Mouse (Mus musculus): Measurements from ENCODE around the gene Gc.

Gene Gc

DNA sequence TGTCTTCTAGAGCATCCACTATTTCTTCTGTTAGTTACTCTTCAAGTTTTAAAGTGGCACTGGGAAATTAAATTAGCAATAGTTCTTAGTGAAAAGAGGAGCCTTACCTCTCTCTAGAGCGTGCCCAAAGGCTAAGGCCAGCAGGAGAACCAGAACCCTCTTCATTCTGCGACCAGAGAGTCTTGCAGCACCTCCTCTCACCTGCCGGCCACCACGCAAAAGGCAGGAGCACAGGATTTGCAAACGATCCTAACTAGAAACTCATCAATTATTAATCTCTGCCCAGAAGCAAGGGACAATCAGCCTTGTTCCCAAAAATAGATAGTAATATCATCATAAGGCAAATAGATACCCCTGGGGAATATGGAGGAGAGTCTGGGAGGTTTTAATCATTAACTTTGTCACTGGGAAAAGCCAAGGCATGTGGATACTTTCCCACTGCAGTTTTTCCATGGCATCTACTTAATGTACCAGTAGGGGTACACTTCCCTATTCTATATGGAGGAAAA lies at the start of gene Gc:
Gc (minus strand) TSS at position 345 of the 509 bp plus-strand sequence.
- DNase-seq (ENCODE audit: low read depth, low spot score), result no peak

DNA sequence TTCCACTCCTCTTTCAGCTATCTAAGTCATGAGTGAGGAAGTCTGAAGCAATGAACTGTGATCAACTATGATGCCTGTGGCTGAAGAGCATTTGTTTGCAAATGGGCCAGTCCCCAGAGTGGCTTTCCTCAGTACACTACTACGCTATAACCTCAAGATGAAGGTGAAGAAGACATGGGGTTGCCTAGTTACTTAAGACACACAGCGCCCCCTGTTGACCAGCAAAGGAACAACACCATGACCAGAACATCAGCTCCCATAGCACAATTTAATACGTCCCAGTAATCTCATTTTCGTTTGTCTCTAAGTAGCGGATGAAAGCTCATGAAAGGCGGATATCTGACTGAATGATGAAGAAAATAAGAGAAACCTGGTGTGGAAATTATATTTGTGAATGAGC lies 42.5 kb upstream of the Gc start:
- peak; percentile 3 for DNase-seq (ENCODE audit: low read depth, low spot score)

DNA sequence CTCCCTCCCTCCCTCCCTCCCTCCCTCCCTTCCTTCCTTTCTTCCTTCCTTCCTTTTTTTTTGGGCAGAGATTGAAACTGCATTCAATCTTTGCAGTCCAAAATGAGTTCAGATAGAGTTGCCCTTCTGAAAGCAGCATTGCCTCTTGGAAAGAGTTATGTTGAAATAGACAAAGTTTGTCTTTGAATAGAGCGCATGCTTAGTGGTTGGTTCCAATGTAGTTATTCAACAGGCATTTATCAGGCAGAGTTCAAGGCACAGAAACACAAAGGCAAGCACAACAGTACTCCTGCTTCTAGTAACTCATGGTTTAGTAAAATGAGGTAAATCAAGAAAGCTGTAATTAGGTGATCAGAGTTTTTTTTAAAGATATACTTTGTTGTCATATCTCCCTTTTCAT lies 34.9 kb upstream of the Gc start:
- no peak for DNase-seq (ENCODE audit: low read depth, low spot score)

DNA sequence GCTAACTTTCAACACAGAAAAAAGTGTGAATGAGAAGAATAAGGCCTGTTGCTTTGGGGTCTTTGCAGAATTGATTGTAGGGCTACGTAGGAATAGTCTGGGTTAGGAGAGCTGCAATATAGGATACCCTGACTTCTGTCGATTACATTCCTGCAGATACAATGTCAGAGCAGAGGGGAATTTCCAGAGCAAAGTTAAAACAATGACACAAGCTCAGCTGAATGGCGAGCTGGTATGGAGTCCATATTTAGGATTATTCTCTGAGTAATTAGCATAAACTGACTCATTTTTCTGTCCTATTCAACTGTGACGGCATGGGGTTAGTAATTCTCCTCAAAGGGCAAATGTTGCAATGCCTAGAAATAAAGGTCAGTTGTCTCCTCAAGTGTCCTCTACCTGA lies 12.8 kb upstream of the Gc start:
- no peak for DNase-seq (ENCODE audit: low read depth, low spot score)

DNA sequence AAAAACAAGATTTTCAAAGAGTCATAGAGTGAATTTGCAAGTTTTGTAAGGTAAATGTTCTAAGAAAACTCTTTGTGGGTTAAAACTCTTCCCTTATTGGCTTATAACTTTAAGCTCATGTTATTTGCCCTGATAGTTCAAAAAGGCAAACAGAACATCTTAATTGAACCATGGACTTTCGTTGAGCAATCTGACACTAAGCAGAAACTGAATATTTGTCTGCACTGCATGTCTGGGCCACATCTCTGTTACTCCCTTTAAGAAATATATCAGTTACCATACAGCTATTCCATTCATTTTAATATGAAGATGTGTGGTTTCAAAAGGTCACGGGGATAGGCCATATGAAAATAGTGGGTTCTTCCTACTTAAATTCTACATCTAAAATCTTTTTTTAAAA lies 10.2 kb upstream of the Gc start:
- DNase-seq (ENCODE audit: low read depth, low spot score), result no peak

DNA sequence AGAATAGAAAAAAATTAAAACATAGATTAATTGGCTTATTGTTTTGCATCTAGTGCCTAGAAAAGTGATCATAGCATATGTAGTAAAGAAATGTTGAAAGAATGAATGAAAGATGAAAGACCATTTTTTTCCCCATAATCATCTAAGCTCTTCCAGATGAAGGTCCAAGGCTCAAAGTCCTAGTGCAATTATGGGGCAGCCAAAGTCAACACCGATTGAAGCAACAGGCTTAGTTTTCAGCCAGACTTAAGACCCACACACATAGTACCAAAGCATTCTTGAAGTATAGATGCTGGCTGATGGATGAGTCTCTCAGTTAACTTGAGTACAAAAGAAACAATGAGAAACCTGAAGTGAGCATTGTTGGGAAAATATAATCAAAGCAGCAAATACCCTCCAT lies 9.3 kb upstream of the Gc start:
- no peak for DNase-seq (ENCODE audit: low read depth, low spot score)

DNA sequence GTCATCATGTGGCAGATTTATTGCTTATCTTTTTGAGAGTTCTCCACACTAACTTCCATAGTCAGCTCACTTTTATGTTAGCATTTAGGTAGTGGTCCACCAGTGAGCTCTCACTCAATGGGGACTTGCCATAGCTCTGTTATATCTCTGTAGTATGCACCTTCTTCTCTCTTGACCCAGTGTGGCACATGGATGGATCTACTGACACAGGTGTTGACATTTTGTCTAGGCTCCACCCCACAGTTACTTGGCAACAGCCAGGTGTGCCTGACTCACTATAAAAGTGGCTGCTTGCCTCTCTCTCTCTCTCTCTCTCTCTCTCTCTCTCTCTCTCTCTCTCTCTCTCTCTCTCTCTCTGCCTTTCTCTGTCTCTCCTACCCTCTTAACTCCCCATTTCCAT lies 8.6 kb upstream of the Gc start:
- DNase-seq (ENCODE audit: low read depth, low spot score), result no peak

DNA sequence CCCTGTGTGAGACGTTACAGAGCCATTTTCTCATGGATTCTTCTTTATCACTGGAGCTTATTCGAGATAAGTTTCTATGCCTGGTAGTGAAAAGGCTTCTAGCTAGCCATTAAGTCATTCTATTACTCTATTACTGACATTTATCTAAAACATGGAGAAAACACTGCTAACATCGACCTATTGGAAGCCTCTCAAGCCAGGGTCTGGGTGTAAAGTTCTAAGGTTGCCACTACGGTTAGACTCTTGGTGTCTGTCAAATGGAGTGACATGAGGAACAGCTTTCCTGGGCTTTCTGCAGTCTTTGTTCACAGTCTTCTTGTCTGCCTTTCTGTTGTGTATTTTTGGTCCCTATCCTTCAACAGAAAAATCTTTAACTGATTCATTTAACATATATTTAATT lies 4.1 kb upstream of the Gc start:
- no peak for DNase-seq (ENCODE audit: low read depth, low spot score)

DNA sequence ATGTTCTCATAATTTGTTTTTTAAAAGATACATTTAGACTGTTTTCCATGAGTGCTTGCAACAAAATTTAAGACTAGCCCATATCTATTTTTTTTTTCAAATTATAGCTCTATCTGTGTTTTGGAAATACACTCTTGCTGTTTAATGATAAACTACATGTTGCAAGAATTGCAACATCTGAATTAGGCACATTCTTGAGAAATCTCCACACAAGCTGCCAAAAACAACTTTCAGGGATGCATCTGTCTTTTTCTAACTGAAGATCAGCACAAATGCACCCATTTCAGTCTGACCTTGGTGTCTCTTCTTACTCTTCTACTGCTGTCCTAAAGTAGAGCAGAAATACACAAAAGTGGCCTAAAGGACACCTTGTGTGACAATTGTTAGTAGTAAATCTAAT lies 1.9 kb upstream of the Gc start:
- DNase-seq (ENCODE audit: low read depth, low spot score), result no peak

DNA sequence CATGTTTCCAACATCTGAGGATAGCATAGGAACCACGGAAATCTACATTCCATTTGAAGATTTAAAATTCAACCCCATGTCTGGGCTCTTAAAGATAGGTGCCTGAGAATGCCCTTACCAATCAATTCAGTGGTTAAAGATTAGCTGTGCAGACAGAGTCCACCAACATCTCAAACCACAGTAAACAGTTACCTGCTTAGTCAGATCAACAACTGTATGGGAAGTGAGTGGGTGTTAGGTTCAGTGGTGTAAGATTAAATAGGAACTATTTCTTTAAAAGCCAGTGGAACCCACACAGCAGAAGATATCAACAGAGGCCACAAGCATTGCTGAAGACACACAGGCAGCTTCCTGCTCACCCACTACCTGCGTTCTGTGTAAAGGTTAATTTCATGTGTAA lies 1.3 kb upstream of the Gc start:
- no peak for DNase-seq (ENCODE audit: low read depth, low spot score)

DNA sequence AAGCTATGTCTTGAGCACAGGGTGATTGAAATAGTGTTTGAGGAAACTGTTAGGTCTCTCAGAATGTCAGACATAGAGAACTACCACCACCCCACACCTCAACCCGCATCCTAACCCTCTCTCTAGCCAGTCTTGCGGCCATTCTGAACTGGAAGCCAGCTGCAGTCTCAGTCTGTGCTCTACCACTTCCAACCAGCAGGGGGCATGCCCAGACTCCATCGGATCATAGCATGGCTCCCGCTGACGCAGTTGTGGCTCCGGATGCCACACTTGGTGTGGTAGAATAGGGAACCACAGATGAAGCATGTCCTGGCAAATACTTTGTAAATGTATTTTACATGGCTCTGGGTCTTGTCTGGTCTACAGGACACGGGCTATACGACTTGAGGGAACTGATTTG lies 2.2 kb downstream of the Gc start:
- peak; percentile 2 for DNase-seq (ENCODE audit: low read depth, low spot score)

DNA sequence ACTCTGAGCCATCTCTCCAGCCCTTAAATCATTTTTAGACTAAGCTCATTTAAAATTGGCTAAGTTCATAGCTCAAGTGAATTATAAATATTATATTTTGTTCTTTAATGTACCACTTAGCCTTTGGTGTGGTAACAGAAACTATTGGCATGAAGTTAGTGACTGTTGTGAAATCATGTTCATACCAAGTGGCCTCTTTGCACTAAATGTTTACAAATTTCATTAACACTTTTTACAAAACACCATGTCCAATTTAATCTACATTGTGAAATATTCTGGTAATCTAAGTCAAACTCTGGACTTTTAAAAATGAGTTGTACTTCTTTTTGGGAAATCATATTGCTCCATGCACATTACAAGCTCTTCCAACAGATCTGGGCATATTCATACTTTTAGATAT lies 6.9 kb downstream of the Gc start:
- DNase-seq (ENCODE audit: low read depth, low spot score), result no peak

DNA sequence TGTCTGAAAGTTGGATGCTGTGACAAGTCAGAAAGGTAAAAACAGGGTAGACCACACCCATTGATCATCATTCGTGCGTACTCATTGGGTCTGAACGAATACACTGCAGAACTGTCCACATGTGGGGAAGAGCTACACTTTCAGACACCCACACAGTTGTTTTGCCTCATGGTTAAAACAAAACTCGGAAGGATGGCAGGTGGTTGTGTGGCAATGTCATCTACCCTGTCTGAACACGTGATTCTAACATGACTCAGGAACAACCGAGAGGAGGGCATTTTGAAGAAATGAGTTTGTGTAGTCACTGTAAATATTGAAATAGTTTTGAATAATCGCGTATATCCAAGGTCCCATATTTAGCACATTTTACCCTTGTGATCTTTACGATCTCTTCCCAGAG lies 8.4 kb downstream of the Gc start:
- no peak for DNase-seq (ENCODE audit: low read depth, low spot score)

DNA sequence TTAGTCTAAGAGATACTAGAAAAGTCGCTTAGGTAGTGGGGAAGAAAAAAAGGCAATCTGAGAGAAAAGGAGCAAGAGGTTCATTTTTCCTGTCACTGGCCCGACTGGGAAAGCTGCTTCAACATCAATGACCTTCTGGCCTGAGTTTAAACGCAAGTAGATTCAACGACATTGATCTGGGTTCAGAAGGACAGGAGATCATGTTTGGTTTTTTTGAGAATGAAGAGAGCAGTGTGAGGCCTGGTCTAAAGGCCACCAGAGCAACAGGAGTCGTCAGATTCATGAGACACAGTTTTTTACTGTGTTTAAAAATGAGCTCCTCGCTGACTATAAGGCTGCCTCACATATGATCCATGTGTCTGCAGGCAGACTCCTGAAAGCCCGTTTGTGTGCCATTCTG lies 9.7 kb downstream of the Gc start:
- no peak for DNase-seq (ENCODE audit: low read depth, low spot score)

DNA sequence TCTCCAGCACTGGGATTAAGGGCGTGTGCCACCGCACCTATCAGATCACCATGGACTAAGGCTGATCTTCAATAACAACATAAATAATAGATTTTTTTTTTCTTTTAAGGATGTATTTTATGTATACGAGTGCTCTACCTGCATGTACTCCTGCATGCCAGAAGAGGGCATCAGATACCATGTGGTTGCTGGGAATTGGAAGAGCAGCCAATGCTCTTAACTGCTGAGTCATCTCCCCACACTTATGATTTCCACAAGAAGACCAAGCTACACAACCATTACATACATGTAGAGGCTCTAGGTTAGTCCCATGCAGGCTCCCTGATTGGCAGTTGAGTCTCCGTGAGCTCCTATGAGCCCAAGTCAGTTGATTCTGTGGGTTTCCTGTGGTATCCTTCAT lies 13.3 kb downstream of the Gc start:
- DNase-seq (ENCODE audit: low read depth, low spot score), result no peak

DNA sequence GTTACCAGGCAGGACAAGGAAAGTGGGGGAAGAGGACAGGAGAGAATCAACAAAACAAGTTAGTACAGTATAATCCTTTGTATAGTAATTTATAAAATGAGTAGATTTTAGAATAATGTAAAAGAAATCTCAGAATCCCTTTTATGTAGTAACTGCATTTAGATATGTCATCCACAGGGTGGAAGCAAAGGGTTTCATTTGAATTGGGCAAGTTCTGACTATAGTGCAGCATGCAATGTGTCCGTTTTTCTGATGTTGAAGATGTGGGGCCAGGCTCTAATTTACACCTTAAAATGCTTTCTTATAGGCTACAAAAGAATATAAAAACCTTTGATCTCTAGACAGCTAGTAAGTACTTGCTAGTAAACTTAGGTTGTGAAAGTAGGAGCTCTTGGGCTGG lies 46.2 kb downstream of the Gc start:
- DNase-seq (ENCODE audit: low read depth, low spot score), result no peak

DNA sequence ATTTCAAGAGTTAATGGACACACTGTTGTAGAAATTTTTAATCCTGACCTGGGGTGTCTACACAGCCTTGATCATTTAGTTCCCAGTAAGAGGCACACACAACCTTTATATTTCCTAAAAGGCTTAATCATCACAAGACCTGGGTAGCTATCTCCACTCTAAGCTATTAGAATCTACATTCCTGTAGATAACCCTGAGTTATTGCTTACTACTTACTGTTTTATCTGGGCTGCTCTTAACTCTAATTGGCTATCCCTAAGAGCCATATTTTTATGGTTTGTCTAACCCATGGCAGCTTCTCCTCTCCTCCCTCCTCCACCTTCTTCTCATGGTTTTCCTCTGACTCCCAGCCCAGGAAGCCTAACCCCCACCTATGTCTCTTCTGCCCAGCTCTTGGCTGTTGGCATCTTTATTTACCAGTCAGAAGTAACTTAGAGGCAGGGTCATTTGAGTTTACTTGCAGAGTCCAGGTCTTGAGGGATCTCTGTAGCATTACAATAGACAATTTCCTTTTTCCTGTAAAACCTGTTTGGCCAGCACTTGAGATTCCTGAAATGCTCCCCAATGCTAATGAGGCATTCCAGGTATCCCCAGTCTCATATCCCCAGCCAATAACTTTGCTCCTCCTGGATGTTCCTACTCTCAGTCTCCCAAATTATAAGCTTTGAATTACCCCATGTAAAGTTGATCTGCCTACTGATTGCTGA lies 50.2 kb downstream of the Gc start:
- no peak for DNase-seq (ENCODE audit: low read depth, low spot score)

DNA sequence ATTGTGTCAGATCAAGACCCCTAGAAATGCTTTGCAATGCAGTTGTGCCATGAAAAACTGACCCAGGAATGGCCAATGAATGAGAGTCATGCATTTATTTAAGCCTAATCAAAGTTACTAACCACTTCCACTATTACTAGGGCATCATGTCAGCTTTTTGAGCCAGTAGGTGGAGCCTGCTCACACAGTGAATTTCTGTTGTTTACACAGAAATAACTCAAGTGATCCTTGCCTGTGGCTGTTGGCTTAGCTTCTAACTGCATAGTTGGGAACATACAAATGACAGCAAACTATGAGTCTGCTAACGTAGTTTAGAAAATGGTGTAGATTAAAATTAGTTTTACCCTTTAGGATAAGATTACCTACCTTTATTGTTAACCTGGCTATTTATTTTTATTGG lies 52.6 kb downstream of the Gc start:
- DNase-seq (ENCODE audit: low read depth, low spot score), result no peak

DNA sequence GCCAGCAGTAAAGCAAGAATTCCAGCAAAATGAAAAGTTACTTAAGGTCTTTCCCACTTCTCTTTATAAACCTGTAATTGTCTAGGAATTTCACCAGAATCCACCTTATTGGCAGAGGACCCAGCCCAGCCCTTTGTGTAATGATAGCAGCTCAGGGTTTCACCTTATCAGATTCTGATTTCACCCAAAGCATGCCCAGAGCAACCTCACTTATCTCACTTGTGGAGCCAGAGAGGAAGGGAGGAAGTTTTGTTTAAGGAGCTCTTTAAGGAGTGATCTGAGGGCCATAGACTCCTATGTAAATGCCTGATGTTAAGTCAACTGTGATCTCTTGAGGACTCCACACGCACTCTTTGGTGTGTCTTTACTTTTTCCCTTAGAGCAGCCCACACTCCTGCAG lies 67.3 kb downstream of the Gc start:
- no peak for DNase-seq (ENCODE audit: low read depth, low spot score)

DNA sequence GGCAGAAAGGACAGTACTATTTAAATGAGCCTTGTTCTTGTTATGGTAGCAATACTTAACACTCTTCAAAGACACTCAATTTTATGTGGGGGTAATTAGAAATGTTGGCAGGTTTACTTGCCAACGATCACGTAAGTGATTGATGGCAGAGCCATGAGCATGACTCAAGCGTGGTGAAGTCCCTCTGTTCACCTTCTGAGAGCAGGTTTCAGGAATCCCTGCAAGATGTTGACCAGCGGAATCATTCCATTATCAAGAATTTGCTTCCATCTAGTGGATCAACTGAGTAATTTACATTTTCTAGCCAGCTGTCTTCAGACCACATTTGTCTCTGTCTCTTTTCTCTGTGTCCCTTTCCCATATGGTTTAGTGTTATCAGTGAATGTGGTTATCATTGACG lies 73.5 kb downstream of the Gc start:
- peak; percentile 1 for DNase-seq (ENCODE audit: low read depth, low spot score)

DNA sequence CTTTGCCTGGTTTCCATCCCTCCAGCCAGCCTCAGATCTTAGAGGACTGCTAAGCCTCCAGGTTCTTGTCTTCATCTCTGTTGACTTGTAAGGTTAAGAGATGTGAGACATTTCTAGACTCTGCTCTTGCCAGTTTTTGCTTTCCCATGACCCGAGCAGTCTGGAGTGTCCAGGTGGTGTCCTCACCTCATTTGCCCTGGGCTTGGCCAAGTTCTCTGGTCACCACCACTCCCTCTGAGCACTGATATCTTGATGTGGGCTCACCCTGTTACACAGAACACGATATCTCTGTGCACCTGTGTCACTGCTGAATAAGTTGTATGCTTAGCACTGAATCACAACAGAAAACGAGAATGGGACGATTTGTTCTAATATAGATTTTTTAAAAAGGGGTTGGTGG lies 76.4 kb downstream of the Gc start:
- no peak for DNase-seq (ENCODE audit: low read depth, low spot score)

DNA sequence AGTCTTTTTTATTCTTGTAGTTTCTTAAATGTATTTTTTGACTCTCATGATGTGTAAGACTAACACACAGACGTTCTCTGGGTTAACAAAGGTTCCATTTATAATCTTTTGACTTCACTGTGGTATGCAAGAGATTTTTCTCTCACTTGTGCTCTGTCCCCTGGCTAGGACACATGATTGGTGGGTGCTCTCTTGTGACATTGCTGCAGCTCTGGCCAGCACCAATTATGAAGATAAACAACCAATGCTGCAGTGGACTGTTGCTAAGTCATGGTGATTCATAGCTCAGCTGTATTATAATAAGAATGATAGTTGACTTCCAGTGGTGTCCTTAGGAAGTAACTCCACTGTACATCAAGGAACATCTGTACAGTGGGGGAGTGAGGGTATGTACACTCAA lies 87.6 kb downstream of the Gc start:
- no peak for DNase-seq (ENCODE audit: low read depth, low spot score)

DNA sequence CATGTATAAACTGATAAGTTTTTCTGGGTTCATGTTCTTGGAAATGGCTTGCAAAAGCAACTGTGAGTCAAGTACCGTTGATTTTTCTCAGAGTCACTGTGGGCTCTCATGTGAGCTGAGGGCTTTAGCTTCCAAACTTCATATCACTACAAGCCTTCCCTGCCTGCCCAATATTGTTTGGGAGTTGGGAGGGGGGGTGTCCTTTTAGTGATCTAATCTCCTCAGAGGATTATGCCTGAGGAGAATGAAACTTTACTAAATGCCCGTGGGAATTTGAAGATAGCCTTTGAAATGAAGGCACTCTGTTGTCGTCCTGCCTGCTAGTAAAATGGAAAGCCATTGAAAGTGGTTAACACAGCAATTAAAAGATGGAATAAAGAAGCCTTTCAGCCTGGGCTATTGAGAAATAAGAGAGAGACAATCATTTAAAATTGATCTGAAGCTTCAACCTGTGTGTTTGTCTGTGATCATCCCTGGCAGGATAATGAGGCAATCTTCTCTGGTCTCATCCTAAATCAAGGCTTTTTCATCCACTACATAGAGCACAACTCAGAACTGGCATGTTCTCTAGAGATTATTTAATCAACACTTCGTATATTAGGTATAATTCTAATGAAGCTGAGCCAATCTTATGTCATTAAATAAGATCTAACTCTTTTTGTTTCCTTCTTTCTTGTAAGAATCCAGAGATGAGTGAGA lies 89.5 kb downstream of the Gc start:
- DNase-seq (ENCODE audit: low read depth, low spot score), result no peak

Measured in CD4-positive, CD25-positive, alpha-beta regulatory T cell, adult 2 months (primary cell).